Mouse (Mus musculus): ENCODE measurements at regions not wholly inside any gene's neighbourhood (a gene's known extent, or its start where the extent isn't known, plus 50 kb on each side); places are given as distances from the start of the nearest gene placed in this dataset.

- Histone ChIP-seq H3K79me2 (replicated peaks; ENCODE audit: control insufficient read depth, extremely low read depth, insufficient read depth, poor library complexity, severe bottlenecking) (no peaks in the 10 kb centered on the region), H3K36me3 (replicated peaks in 1 of 2; ENCODE audit: control insufficient read depth in 1 of 2, insufficient read depth in 1 of 2, low read length in 1 of 2) (no peaks in the 10 kb centered on the region), H3K27me3 (replicated peaks) (no peaks in the 10 kb centered on the region), H3K27ac (ENCODE audit: insufficient read depth, low read depth) (no peak overlapping the region), H3K4me3 (replicated peaks in 1 of 3; ENCODE audit: low read depth in 2 of 3, low read length in 2 of 3, poor library complexity in 1 of 3) (no peak overlapping the region), H3K4me2 (ENCODE audit: insufficient read depth, low read depth, poor library complexity, severe bottlenecking) (no peak overlapping the region), H3K9ac (ENCODE audit: insufficient read depth, low read depth) (no peak overlapping the region), H3K4me1 (ENCODE audit: control insufficient read depth in 1 of 2, insufficient read depth in 2 of 2) (no peaks in the 10 kb centered on the region), H3K9me3 (replicated peaks; ENCODE audit: low read length) (no peaks in the 10 kb centered on the region)
- DNase-seq (ENCODE audit: extremely low read depth): peak; percentile 38
- dilution Hi-C loops (cut with MboI; ENCODE audit: extremely low pct_ligation_motif_present, extremely low pct_unique_long_range_greater_than_20kb, low sequenced_read_pairs): no loop called here
- no peak for TF ChIP-seq BHLHE40 (IDR thresholded peaks at IDR 0.05; ENCODE audit: low read depth, low read length)
- peak; percentile 76 for TF ChIP-seq SMC3 (IDR thresholded peaks at IDR 0.05; ENCODE audit: low read depth, low read length)
- no peak for TF ChIP-seq MAFK (IDR thresholded peaks at IDR 0.05; ENCODE audit: insufficient replicate concordance, low read length)
- no peak for TF ChIP-seq MXI1 (IDR thresholded peaks at IDR 0.05; ENCODE audit: low read depth, low read length)
- TF ChIP-seq ELF1 (IDR thresholded peaks at IDR 0.05; ENCODE audit: low read depth, low read length): no peak
- TF ChIP-seq RAD21 (IDR thresholded peaks at IDR 0.05; ENCODE audit: low read depth, low read length): peak; percentile 66
- TF ChIP-seq NRF1 (IDR thresholded peaks at IDR 0.05; ENCODE audit: low read depth, low read length): no peak
- TF ChIP-seq CTCF (conservative IDR thresholded peaks at IDR 0.05 in 1 of 2, IDR thresholded peaks at IDR 0.05 in 1 of 2; ENCODE audit: low read depth in 2 of 2, low read length in 2 of 2): peak; percentile 28 to 80; a peak in 3 of 4 replicates
- no peak for TF ChIP-seq CHD1 (IDR thresholded peaks at IDR 0.05; ENCODE audit: low read depth, low read length)
- no peak for TF ChIP-seq CHD2 (IDR thresholded peaks at IDR 0.05; ENCODE audit: low read length)
- no peak for TF ChIP-seq POLR2AphosphoS2 (IDR thresholded peaks at IDR 0.05; ENCODE audit: low read depth, low read length)
- no peak for TF ChIP-seq TBP (conservative IDR thresholded peaks at IDR 0.05; ENCODE audit: low read depth, low read length)
- in situ Hi-C loops (cut with MboI; ENCODE audit: low pct_ligation_motif_present, low pct_unique_long_range_greater_than_20kb, low sequenced_read_pairs): no loop called here
Observed at GRCm38 (mm10) chr10:9071630-9072029, 185.8 kb upstream of the Sash1 start.

- no peak overlapping the region for H3K27ac ChIP-seq (ENCODE audit: insufficient read depth, low read depth)
- no peak for DNase-seq (ENCODE audit: extremely low read depth)
- H3K79me2 ChIP-seq (replicated peaks; ENCODE audit: control insufficient read depth, extremely low read depth, insufficient read depth, poor library complexity, severe bottlenecking): no peaks in the 10 kb centered on the region
- H3K4me3 ChIP-seq (replicated peaks in 1 of 3; ENCODE audit: low read depth in 2 of 3, low read length in 2 of 3, poor library complexity in 1 of 3): no peak overlapping the region
- in situ Hi-C loops (cut with MboI; ENCODE audit: low pct_ligation_motif_present, low pct_unique_long_range_greater_than_20kb, low sequenced_read_pairs) (no loop called here), dilution Hi-C loops (cut with MboI; ENCODE audit: extremely low pct_ligation_motif_present, extremely low pct_unique_long_range_greater_than_20kb, low sequenced_read_pairs) (no loop called here)
- H3K4me2 ChIP-seq (ENCODE audit: insufficient read depth, low read depth, poor library complexity, severe bottlenecking): no peak overlapping the region
- H3K9me3 ChIP-seq (replicated peaks; ENCODE audit: low read length): no peaks in the 10 kb centered on the region
- H3K27me3 ChIP-seq (replicated peaks): no peaks in the 10 kb centered on the region
- no peak overlapping the region for H3K9ac ChIP-seq (ENCODE audit: insufficient read depth, low read depth)
- TF ChIP-seq CHD1 (IDR thresholded peaks at IDR 0.05; ENCODE audit: low read depth, low read length): no peak
- TF ChIP-seq USF2 (conservative IDR thresholded peaks at IDR 0.05; ENCODE audit: low read depth, low read length): no peak
- no peak for TF ChIP-seq POLR2A (IDR thresholded peaks at IDR 0.05; ENCODE audit: low read depth, low read length)
- no peak for TF ChIP-seq NELFE (IDR thresholded peaks at IDR 0.05; ENCODE audit: low read depth, low read length)
- TF ChIP-seq ZKSCAN1 (IDR thresholded peaks at IDR 0.05; ENCODE audit: borderline replicate concordance, low read depth, low read length): no peak
- TF ChIP-seq POLR2AphosphoS2 (IDR thresholded peaks at IDR 0.05; ENCODE audit: low read depth, low read length): no peak
- TF ChIP-seq NRF1 (IDR thresholded peaks at IDR 0.05; ENCODE audit: low read depth, low read length): no peak
- no peak for TF ChIP-seq ZC3H11A (IDR thresholded peaks at IDR 0.05; ENCODE audit: low read depth, low read length)
- no peak for TF ChIP-seq E2F4 (IDR thresholded peaks at IDR 0.05; ENCODE audit: insufficient replicate concordance, low read depth, low read length)
- TF ChIP-seq ZMIZ1 (IDR thresholded peaks at IDR 0.05; ENCODE audit: low read depth, low read length): no peak
- TF ChIP-seq GABPA (IDR thresholded peaks at IDR 0.05; ENCODE audit: insufficient replicate concordance, low read depth, low read length): no peak
- no peaks in the 10 kb centered on the region for H3K36me3 ChIP-seq (replicated peaks in 1 of 2; ENCODE audit: control insufficient read depth in 1 of 2, insufficient read depth in 1 of 2, low read length in 1 of 2)
- H3K4me1 ChIP-seq (ENCODE audit: control insufficient read depth in 1 of 2, insufficient read depth in 2 of 2): no peaks in the 10 kb centered on the region
Observed at GRCm38 (mm10) chr10:9069608-9070190, 183.8 kb upstream of the Sash1 start.

Data from CH12.LX (cell line).